Mouse (Mus musculus) heart, embryonic 10.5 days (tissue): Measurements from ENCODE around the gene Spata7. TPM values are rescaled to one million over a fixed set of nuclear protein-coding genes. Genes with fewer than 3 reads are reported as not detected.
"Not testable (repeated sequence)": the region's sequence is repeated elsewhere in the genome, so short reads cannot be mapped to it uniquely, and the experiment has no call there.

Experiments
- DNase-seq: peaks from one replicate; pipeline ENCODE4 v3.0.0-alpha.2; 2017; ENCODE audit warnings: low spot score
- H3K27ac ChIP-seq: fragments of 300-500 bp; sonication (generic); 2 replicates; pipeline ENCODE4 v1.5.1; 2016; ENCODE audit warnings: mild to moderate bottlenecking
- H3K27me3 ChIP-seq: fragments of 300-500 bp; sonication (generic); 2 replicates; pipeline ENCODE4 v1.6.1; 2016; ENCODE audit warnings: mild to moderate bottlenecking; ENCODE audit not compliant: poor library complexity, insufficient read depth, severe bottlenecking
- H3K36me3 ChIP-seq: fragments of 300-500 bp; sonication (generic); 2 replicates; pipeline ENCODE4 v1.6.1; 2016; ENCODE audit warnings: mild to moderate bottlenecking, moderate library complexity
- H3K4me1 ChIP-seq: fragments of 300-500 bp; sonication (generic); 2 replicates; pipeline ENCODE4 v1.6.1; 2016; ENCODE audit warnings: mild to moderate bottlenecking
- H3K4me3 ChIP-seq: fragments of 300-500 bp; sonication (generic); 2 replicates; pipeline ENCODE4 v1.5.1; 2016; ENCODE audit warnings: mild to moderate bottlenecking, moderate library complexity
- H3K9me3 ChIP-seq: fragments of 300-500 bp; sonication (generic); 2 replicates; pipeline ENCODE4 v1.6.1; 2016; ENCODE audit warnings: mild to moderate bottlenecking, moderate library complexity
- WGBS: fragments of 180-500 bp; shearing (Covaris S2); methylation state at CpG from one replicate; pipeline ENCODE4 v1.1.7; 2016; 5-methylcytosine and 5-hydroxymethylcytosine counted together
- polyA plus RNA-seq: library from polyadenylated mRNA; unstranded; fragments of >200 nt; fragmentation: Nextera tagmentation; extraction: Ambion mirVana; gene quantifications from 2 replicates; pipeline ENCODE4 v1.2.1, GENCODE M21; 2016

Spata7 gene
- polyA plus RNA-seq, 1 experiment from 2014 or later = 14.2 TPM

DNA sequence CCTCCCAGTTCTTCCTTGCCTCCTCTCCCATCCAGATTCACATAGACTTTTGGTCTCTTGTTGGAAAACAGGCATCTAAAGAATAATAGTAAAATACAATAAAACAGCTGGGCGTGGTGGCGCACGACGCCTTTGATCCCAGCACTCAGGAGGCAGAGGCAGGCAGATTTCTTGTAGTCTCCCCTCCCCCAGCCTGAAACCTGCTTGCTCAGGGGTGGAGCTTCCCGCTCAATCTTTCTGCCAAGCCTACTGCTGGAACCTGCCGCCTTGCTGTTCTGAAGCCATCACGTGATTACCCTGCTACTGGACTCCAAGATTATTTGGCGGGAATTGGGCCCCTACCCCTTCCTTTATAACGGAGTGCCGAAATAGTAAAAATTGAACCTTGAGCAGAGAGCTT lies 4.7 kb upstream of the Spata7 start:
- WGBS = 83% methylated on average over 10 of the region's 10 CpGs
- not testable (repeated sequence) for H3K27me3 ChIP-seq, DNase-seq, H3K27ac ChIP-seq, H3K9me3 ChIP-seq, H3K4me1 ChIP-seq, H3K4me3 ChIP-seq, H3K36me3 ChIP-seq

DNA sequence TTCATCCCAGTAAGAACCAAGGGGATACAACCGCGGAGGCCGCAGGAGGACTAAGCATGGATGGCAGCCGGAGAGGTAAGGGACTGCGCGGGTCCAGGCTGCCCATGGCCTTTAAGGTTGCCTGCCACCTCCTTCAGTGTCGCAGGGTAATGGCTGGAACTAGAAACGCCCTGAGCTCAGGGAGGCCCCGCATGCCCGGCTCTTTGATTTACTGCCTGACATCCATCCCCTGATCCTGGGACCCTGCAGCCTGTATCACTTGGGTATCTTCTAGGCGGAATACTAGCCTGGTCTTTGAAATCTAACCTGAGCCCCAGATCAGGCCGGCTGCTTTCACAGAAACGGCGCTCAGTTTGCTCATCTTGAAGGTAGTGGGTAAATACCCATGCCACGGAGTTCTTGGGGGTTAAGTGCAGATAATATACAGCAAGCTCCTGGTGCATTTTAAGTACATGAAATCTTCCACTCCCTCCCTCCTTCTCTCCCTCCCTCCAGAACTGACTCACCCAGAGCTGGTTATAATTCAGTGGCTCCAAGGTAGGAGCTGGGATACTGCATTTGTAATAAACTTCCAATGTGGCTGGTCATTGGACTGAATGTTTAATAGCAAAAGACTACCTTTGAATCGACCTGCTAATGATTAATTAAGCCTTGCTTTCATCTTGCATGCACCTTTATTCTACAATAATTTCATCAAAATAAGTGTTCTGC lies 458 bp downstream of the Spata7 start:
- Histone ChIP-seq H3K27ac (peak overlapping the region; percentile 87), H3K36me3 (0 out of 2 replicates have a peak, but pooled peaks cover 3% of the 10 kb centered on the region), H3K4me1 (peaks cover 5% of the 10 kb centered on the region), H3K9me3 (no peaks in the 10 kb centered on the region), H3K4me3 (peak overlapping the region; percentile 87), H3K27me3 (no peaks in the 10 kb centered on the region)
- WGBS = 3% methylated on average over 16 of the region's 16 CpGs
- DNase-seq = no peak

DNA sequence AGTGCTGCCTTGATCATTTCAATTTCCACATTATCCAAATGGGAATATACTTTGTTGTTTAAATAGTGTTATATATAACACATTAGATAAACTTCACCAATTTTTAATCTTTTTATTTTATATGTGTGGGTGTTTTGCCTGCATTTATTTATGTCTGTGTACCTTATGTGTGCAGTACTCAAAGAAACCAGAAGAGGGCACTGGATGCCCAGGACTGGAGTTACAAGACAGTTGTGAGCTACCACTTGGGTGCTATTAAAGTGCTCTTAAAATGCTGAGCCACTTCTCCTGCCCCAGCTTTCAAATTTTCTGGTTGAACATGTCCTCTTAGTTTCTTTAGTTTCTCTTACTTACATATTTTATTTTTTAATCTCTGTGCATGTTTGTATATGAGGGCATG lies 16.9 kb downstream of the Spata7 start:
- no peak for DNase-seq
- Histone ChIP-seq H3K4me1 (no peaks in the 10 kb centered on the region), H3K36me3 (peaks cover 10% of the 10 kb centered on the region; the same call in 1 of the 2 replicates)

GRCm38 (mm10) chr12:98656873-98657272 lies 28.9 kb downstream of the Spata7 start:
- peak; percentile 9 for DNase-seq
- H3K4me1 ChIP-seq = no peaks in the 10 kb centered on the region
- no peak overlapping the region for H3K4me3 ChIP-seq
- no peaks in the 10 kb centered on the region for H3K9me3 ChIP-seq
- 71% methylated on average over 2 of the region's 2 CpGs for WGBS
- no peak overlapping the region for H3K27ac ChIP-seq
- peaks cover 8% of the 10 kb centered on the region; the same call in 1 of the 2 replicates for H3K36me3 ChIP-seq
- no peaks in the 10 kb centered on the region for H3K27me3 ChIP-seq

More for the DNA sequence above, 16.9 kb downstream of the Spata7 start:
- Histone ChIP-seq H3K27ac (no peak overlapping the region), H3K9me3 (no peaks in the 10 kb centered on the region), H3K27me3 (no peaks in the 10 kb centered on the region), H3K4me3 (no peak overlapping the region)

DNA sequence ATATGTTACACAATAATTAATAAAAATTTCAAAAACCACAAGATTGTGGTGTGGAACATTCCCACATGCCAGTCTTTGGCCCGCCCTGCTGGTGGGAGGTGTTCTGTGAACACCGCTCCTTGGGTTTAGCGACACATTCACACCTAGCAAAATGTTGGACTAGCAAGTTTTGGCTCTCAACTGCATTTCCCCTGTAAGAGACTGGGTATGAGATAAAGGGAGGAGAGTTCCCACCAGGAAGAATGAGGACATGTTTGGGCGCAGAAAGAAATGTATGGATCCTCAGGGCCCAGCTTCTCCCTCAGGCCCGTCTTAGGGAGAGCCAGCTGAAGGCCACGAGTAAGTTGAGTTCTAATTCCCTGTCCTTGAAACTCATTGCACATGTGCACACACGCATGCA lies 34.7 kb downstream of the Spata7 start:
- H3K9me3 ChIP-seq = no peaks in the 10 kb centered on the region
- DNase-seq = peak; percentile 35
- no peak overlapping the region for H3K4me3 ChIP-seq
- H3K27ac ChIP-seq = no peak overlapping the region
- H3K36me3 ChIP-seq = peaks cover 9% of the 10 kb centered on the region; the same call in 1 of the 2 replicates
- H3K4me1 ChIP-seq = no peaks in the 10 kb centered on the region
- 86% methylated on average over 7 of the region's 7 CpGs for WGBS
- no peaks in the 10 kb centered on the region for H3K27me3 ChIP-seq

DNA sequence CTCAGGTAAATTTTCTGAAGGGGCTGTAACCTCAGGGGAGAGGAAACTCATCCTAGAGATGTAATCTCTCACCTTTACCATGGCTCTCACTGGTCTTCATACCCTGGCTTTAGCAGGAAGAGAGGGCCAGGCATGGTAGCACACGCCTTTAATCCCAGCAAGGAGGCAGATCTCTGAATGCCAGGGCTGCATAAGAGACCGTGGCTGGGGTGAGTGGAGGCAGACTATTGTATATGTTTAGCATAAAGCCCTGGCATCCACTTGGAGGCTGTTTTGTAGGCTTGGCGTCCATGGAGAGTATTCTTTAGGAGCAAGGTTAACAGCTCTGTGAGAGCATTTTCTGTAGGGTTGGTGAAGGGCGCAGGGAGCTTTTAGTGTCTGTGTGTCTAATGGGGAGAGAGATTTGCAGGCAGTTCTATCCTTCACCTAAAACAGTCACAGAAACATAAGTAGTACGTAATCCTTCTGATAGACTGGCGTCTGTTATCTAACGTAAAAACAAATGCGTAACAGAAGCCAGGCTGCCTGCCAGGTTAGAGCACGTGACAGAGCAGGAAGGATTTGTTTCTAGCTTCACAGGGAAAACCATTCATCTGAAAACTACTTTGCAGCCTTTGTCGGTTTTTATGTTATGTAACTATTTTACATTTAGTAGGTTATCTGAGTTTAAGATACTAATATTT lies 40.3 kb downstream of the Spata7 start:
- Histone ChIP-seq H3K27me3 (no peaks in the 10 kb centered on the region), H3K4me1 (peaks cover 9% of the 10 kb centered on the region; the same call in 1 of the 2 replicates), H3K9me3 (no peaks in the 10 kb centered on the region)

DNA sequence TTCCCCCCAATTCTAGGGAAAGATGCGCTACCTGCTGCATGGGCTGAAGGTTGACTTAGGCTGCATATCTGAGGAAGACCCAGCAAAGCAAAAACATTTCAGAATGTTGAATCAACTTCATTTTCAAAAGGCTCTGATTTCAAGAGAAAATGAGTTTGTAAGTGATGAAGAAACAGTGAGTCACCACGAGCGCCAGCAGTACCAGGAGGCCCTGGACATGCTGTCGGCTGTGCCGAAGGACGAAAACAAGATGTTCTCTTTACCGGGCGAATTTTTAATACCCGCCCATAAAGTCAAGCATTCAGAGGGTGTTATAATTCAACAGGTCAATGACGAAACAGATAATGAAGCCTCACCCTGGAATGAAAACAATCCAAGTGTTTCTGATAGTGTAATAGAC lies 41.1 kb downstream of the Spata7 start:
- H3K4me1 ChIP-seq = peaks cover 9% of the 10 kb centered on the region; the same call in 1 of the 2 replicates
- no peaks in the 10 kb centered on the region for H3K9me3 ChIP-seq
- H3K4me3 ChIP-seq = no peak overlapping the region
- WGBS = 74% methylated on average over 10 of the region's 10 CpGs
- H3K27ac ChIP-seq = no peak overlapping the region
- DNase-seq = peak; percentile 38
- H3K36me3 ChIP-seq = 0 out of 2 replicates have a peak, but pooled peaks cover 3% of the 10 kb centered on the region
- H3K27me3 ChIP-seq = no peaks in the 10 kb centered on the region

More for the DNA sequence above, 40.3 kb downstream of the Spata7 start:
- 0 out of 2 replicates have a peak, but pooled peaks cover 3% of the 10 kb centered on the region for H3K36me3 ChIP-seq
- DNase-seq = peak; percentile 75
- no peak overlapping the region for H3K4me3 ChIP-seq
- 45% methylated on average over 10 of the region's 10 CpGs for WGBS
- no peak overlapping the region for H3K27ac ChIP-seq

DNA sequence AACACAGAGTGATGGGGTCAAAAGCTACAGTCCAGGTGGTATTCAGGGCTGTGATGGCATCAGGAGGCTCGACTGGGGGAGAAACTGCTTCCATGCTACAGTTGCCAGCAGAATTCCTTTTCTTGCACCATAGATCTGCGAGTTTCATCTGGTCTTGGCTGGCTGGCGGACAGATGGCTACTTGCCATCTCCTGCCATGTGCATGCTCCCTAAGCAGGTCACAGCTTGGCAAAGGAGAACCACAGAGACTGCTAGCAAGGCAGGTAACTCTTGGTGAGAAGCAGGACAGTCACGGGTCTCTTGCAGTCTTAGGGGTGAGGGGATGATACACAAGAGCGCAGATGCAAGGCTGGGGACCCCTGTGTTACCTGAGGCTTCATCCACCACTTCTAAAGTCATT lies 41.9 kb downstream of the Spata7 start:
- Histone ChIP-seq H3K9me3 (no peaks in the 10 kb centered on the region), H3K27ac (no peak overlapping the region)

GRCm38 (mm10) chr12:98670429-98670828 lies 42.5 kb downstream of the Spata7 start:
- H3K9me3 ChIP-seq = no peaks in the 10 kb centered on the region
- H3K4me3 ChIP-seq = no peak overlapping the region
- WGBS = 81% methylated on average over 4 of the region's 4 CpGs
- no peaks in the 10 kb centered on the region for H3K36me3 ChIP-seq
- DNase-seq = peak; percentile 57
- no peaks in the 10 kb centered on the region for H3K27me3 ChIP-seq
- H3K4me1 ChIP-seq = peaks cover 9% of the 10 kb centered on the region; the same call in 1 of the 2 replicates
- no peak overlapping the region for H3K27ac ChIP-seq

More for the DNA sequence above, 41.9 kb downstream of the Spata7 start:
- H3K4me1 ChIP-seq = peaks cover 9% of the 10 kb centered on the region; the same call in 1 of the 2 replicates
- 85% methylated on average over 5 of the region's 5 CpGs for WGBS
- no peak overlapping the region for H3K4me3 ChIP-seq
- peak; percentile 43 for DNase-seq
- 0 out of 2 replicates have a peak, but pooled peaks cover 1% of the 10 kb centered on the region for H3K36me3 ChIP-seq
- H3K27me3 ChIP-seq = no peaks in the 10 kb centered on the region

DNA sequence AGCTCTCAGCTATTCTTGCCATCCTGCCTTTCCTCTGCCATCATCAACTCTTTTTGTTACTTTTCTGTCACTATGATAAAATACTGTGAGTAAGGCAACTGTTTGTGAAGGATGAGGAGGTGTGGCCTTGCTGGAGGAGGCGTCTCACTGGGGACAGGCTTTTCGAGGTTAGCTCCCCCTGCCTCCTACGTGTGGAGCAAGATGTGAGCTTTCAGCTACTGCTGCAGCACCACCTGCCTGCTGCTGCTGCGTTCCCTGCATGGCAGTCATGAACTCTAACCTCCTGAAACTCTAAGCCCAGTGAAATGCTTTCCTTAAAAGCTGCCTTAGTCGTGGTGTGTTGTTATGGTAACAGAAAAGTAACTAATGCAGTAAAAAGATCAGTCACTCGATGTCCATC lies 45.9 kb downstream of the Spata7 start:
- H3K27me3 ChIP-seq = no peaks in the 10 kb centered on the region
- peaks cover 13% of the 10 kb centered on the region for H3K36me3 ChIP-seq
- no peak overlapping the region for H3K27ac ChIP-seq
- peaks cover 8% of the 10 kb centered on the region; the same call in 1 of the 2 replicates for H3K4me1 ChIP-seq
- DNase-seq = peak; percentile 48
- WGBS = 62% methylated on average over 6 of the region's 6 CpGs
- H3K9me3 ChIP-seq = no peaks in the 10 kb centered on the region
- no peak overlapping the region for H3K4me3 ChIP-seq

DNA sequence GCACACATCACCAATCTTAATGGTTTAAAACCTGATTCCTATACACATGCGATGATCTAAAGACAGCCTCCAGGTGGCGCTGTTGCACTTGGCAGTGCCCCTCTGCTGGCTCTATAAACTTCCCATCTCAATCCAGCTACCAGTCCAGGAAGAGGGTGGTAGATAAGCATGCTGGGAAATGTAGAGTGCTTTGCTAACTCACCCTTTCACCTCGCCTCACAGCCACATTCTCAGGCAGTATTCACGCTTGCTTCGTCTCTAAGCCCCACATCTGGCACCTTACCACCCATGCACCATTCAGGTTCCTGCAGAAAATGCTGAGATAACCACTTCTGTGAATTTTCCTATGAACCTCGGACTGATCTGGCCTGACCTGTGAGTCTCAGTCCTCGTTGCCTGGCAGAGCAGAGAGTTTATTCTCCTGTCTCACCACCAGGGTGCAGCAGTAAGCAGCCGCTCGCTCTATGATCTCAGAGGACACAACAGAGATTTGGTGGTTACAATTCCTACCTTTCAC lies 46.7 kb downstream of the Spata7 start:
- Histone ChIP-seq H3K9me3 (no peaks in the 10 kb centered on the region), H3K4me3 (peak overlapping the region; percentile 46), H3K4me1 (0 out of 2 replicates have a peak, but pooled peaks cover 2% of the 10 kb centered on the region), H3K27ac (peak overlapping the region; percentile 80), H3K36me3 (peaks cover 21% of the 10 kb centered on the region), H3K27me3 (no peaks in the 10 kb centered on the region)
- peak; percentile 86 for DNase-seq
- 8% methylated on average over 9 of the region's 9 CpGs for WGBS

DNA sequence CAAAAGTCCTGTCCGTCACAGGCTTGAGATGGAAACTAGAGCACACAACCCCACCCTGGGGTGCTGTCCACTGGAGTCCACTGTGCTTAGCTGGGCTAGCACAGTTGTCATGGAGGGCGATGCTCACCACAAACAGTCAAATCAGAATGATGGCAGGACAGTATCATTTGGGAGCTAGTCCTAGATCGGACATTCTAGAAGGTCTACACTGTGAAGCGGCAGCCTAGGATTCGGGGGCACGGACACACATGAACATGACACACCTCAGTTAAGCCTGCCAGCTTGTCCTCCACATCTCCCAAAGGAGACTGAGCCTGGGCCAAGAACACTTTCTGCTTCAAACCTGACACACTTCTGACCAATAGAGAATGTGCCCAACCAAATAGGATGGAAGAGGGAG lies 48.9 kb downstream of the Spata7 start:
- Histone ChIP-seq H3K4me1 (no peaks in the 10 kb centered on the region), H3K27ac (no peak overlapping the region), H3K27me3 (no peaks in the 10 kb centered on the region), H3K36me3 (peaks cover 42% of the 10 kb centered on the region), H3K4me3 (no peak overlapping the region), H3K9me3 (no peaks in the 10 kb centered on the region)
- WGBS = 95% methylated on average over 6 of the region's 6 CpGs
- no peak for DNase-seq

GRCm38 (mm10) chr12:98677336-98677735 lies 49.4 kb downstream of the Spata7 start:
- peaks cover 46% of the 10 kb centered on the region for H3K36me3 ChIP-seq
- peak; percentile 62 for DNase-seq
- H3K4me3 ChIP-seq = no peak overlapping the region
- 58% methylated on average over 14 of the region's 14 CpGs for WGBS
- H3K27ac ChIP-seq = no peak overlapping the region
- H3K27me3 ChIP-seq = no peaks in the 10 kb centered on the region
- H3K9me3 ChIP-seq = no peaks in the 10 kb centered on the region
- no peaks in the 10 kb centered on the region for H3K4me1 ChIP-seq
